Mouse (Mus musculus): Measurements from ENCODE around the gene Dlg4.

GRCm38 (mm10) chr11:70040184-70040583, 23.4 kb downstream of the Dlg4 start:
- TF ChIP-seq GATA1 (IDR thresholded peaks at IDR 0.05; ENCODE audit: borderline replicate concordance, low read length) (no peak), CTCF (IDR thresholded peaks at IDR 0.05; ENCODE audit: low read depth, low read length) (no peak), GATA2 (IDR thresholded peaks at IDR 0.05; ENCODE audit: borderline replicate concordance, low read depth, low read length) (no peak), POLR2AphosphoS5 (IDR thresholded peaks at IDR 0.05; ENCODE audit: insufficient replicate concordance, low read depth, low read length) (no peak)

Measured in G1E (cell line).